Mouse (Mus musculus): Measurements from ENCODE around the gene Gm10717.
A peak's percentile ranks its signal among the peaks of the same experiment; 100 is the strongest.
"Not testable (repeated sequence)": the region's sequence is repeated elsewhere in the genome, so short reads cannot be mapped to it uniquely, and the experiment has no call there.

Gm10717 gene

DNA sequence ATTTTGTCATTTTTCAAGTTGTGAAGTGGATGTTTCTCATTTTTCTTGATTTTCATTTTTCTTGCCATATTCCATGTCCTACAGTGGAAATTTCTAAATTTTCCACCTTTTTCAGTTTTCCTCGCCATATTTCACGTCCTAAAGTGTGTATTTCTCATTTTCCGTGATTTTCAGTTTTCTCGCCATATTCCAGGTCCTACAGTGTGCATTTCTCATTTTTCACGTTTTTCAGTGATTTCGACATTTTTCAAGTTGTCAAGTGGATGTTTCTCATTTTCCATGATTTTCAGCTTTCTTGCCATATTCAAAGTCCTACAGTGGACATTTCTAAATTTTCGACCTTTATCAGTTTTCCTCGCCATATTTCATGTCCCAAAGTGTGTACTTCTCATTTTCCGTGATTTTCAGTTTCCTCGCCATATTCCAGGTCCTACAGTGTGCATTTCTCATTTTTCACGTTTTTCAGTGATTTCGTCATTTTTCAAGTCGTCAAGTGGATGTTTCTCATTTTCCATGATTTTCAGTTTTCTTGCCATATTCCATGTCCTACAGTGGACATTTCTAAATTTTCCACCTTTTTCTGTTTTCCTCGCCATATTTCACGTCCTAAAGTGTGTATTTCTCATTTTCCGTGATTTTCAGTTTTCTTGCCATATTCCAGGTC, 1.1 kb upstream of the Gm10717 start:
- DNase-seq (ENCODE audit: extremely low spot score, low read depth, low spot score): not testable (repeated sequence)

DNA sequence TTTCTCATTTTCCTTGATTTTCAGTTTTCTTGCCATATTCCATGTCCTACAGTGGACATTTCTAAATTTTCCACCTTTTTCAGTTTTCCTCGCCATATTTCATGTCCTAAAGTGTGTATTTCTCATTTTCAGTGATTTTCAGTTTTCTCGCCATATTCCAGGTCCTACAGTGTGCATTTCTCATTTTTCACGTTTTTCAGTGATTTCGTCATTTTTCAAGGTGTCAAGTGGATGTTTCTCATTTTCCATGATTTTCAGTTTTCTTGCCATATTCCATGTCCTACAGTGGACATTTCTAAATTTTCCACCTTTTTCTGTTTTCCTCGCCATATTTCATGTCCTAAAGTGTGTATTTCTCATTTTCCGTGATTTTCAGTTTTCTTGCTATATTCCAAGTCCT, 436 bp downstream of the Gm10717 start:
- DNase-seq (ENCODE audit: extremely low spot score, low read depth, low spot score): not testable (repeated sequence)

DNA sequence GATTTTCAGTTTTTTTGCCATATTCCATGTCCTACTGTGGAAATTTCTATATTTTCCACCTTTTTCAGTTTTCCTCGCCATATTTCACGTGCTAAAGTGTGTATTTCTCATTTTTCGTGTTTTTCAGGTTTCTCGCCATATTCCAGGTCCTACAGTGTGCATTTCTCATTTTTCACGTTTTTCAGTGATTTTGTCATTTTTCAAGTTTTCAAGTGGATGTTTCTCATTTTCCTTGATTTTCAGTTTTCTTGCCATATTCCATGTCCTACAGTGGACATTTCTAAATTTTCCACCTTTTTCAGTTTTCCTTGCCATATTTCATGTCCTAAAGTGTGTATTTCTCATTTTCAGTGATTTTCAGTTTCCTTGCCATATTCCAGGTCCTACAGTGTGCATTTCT, 919 bp downstream of the Gm10717 start:
- DNase-seq (ENCODE audit: extremely low spot score, low read depth, low spot score): not testable (repeated sequence)

DNA sequence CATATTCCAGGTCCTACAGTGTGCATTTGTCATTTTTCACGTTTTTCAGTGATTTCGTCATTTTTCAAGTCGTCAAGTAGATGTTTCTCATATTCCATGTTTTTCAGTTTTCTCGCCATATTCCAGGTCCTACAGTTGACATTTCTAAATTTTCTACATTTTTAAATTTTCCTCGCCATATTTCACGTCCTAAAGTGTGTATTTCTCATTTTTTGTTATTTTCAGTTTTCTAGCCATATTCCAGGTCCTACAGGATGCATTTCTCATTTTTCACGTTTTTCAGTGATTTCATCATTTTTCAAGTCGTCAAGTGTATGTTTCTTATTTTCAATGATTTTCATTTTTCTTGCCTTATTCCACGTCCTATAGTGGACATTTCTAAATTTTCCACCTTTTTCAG, 1.5 kb downstream of the Gm10717 start:
- not testable (repeated sequence) for DNase-seq (ENCODE audit: extremely low spot score, low read depth, low spot score)

DNA sequence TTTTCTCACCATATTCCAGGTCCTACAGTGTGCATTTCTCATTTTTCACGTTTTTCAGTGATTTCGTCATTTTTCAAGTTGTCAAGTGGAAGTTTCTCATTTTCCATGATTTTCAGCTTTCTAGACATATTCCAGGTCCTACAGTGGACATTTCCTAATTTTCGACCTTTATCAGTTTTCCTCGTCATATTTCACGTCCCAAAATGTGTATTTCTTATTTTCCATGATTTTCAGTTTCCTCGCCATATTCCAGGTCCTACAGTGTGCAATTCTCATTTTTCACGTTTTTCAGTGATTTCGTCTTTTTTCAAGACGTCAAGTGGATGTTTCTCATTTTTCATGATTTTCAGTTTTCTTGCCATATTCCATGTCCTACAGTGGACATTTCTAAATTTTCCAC, 2.0 kb downstream of the Gm10717 start:
- peak; percentile 99 for DNase-seq (ENCODE audit: extremely low spot score, low read depth, low spot score)

DNA sequence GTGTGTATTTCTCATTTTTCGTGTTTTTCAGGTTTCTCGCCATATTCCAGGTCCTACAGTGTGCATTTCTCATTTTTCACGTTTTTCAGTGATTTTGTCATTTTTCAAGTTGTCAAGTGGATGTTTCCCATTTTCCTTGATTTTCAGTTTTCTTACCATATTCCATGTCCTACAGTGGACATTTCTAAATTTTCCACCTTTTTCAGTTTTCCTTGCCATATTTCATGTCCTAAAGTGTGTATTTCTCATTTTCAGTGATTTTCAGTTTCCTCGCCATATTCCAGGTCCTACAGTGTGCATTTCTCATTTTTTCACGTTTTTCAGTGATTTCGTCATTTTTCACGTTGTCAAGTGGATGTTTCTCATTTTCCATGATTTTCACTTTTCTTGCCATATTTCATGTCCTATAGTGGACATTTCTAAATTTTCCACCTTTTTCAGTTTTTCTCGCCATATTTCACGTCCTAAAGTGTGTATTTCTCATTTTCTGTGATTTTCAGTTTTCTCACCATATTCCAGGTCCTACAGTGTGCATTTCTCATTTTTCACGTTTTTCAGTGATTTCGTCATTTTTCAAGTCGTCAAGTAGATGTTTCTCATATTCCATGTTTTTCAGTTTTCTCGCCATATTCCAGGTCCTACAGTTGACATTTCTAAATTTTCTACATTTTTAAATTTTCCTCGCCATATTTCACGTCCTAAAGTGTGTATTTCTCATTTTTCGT, 4.2 kb downstream of the Gm10717 start:
- DNase-seq (ENCODE audit: extremely low spot score, low read depth, low spot score): not testable (repeated sequence)

DNA sequence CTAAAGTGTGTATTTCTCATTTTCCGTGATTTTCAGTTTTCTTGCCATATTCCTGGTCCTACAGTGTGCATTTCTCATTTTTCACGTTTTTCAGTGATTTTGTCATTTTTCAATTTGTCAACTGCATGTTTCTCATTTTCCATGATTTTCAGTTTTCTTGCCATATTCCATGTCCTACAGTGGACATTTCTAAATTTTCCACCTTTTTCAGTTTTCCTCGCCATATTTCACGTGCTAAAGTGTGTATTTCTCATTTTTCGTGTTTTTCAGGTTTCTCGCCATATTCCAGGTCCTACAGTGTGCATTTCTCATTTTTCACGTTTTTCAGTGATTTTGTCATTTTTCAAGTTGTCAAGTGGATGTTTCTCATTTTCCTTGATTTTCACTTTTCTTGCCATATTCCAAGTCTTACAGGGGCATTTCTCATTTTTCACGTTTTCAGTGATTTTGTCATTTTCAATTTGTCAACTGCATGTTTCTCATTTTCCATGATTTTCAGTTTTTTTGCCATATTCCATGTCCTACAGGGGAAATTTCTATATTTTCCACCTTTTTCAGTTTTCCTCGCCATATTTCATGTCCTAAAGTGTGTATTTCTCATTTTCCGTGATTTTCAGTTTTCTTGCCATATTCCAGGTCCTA, 5.6 kb downstream of the Gm10717 start:
- peak; percentile 100 for DNase-seq (ENCODE audit: extremely low spot score, low read depth, low spot score)

DNA sequence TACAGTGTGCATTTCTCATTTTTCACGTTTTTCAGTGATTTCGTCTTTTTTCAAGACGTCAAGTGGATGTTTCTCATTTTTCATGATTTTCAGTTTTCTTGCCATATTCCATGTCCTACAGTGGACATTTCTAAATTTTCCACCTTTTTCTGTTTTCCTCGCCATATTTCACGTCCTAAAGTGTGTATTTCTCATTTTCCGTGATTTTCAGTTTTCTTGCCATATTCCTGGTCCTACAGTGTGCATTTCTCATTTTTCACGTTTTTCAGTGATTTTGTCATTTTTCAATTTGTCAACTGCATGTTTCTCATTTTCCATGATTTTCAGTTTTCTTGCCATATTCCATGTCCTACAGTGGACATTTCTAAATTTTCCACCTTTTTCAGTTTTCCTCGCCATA, 9.1 kb downstream of the Gm10717 start, which contains the start of gene Gm17535:
Gene Gm17535, plus strand, starts transcription at position 301 of the 400 bp plus-strand sequence.
- not testable (repeated sequence) for DNase-seq (ENCODE audit: extremely low spot score, low read depth, low spot score)

DNA sequence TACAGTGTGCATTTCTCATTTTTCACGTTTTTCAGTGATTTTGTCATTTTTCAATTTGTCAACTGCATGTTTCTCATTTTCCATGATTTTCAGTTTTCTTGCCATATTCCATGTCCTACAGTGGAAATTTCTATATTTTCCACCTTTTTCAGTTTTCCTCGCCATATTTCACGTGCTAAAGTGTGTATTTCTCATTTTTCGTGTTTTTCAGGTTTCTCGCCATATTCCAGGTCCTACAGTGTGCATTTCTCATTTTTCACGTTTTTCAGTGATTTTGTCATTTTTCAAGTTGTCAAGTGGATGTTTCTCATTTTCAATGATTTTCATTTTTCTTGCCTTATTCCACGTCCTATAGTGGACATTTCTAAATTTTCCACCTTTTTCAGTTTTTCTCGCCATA, 11.4 kb downstream of the Gm10717 start, which contains the start of gene Gm10715:
Gene Gm10715, plus strand, starts transcription at position 301 of the 400 bp plus-strand sequence.
- not testable (repeated sequence) for DNase-seq (ENCODE audit: extremely low spot score, low read depth, low spot score)

DNA sequence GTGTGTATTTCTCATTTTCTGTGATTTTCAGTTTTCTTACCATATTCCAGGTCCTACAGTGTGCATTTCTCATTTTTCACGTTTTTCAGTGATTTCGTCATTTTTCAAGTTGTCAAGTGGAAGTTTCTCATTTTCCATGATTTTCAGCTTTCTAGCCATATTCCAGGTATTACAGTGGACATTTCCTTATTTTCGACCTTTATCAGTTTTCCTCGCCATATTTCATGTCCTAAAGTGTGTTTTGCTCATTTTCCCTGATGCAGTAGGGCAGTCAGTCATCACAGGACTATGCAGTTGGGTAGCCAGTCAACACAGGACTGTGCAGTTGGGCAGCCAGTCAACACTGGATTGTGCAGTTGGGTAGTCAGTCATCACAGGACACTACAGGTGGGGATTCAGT, 12.9 kb downstream of the Gm10717 start:
- DNase-seq (ENCODE audit: extremely low spot score, low read depth, low spot score): peak; percentile 49

All from hindlimb bud, embryonic 11.5 days (tissue).